11 mouse cellular contexts compared by ENCODE assay signal in the genomic region with DNA sequence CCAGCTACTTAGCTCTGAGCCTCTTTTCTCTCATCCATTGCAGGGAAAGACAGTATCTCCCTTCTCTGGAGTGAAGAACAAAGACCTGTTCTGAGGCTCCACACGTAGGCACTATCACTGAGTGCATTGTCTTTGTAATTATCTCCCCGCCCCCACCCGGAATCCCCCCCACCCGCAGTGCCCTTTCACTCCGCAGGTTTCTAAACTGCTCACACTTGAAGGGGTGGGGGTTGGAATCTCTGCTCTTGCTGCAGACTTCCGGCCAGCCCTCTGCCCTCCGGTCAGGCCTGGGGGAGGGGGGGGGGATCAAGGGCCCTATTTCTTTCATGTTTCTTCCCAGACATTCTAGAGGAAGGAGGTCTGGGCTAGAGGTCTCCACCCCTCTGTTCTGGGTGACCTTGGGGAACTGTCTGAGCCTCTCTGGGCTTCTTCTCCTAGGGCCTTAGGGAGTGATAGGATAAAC. TPM values are rescaled to one million over a fixed set of nuclear protein-coding genes. Genes with fewer than 3 reads are reported as not detected.
DNase-seq lines count a peak whose midpoint lies in the region; ATAC-seq lines count a peak whose summit lies in the region.
"Had no signal": no experiment of that assay in that cellular context is flagged by ENCODE, and none has a peak within 500 bp of the region (broad histone marks: within the 10 kb centered on the region; RNA-seq: fewer than 3 reads in every experiment).

No protein-coding gene starts in this region.

- no peaks in the 10 kb centered on the region for H3K9me3 ChIP-seq in heart, embryonic 14.5 days (ENCODE audit: control insufficient read depth, low read length)
- H3K9me3 ChIP-seq in forebrain, embryonic 13.5 days (replicated peaks) = no peaks in the 10 kb centered on the region
- H3K9me3 ChIP-seq in limb, embryonic 10.5 days (replicated peaks) = no peaks in the 10 kb centered on the region
- H3K9me3 ChIP-seq: embryonic facial prominence, embryonic 13.5 days; megakaryocyte, embryonic 14.5 days had no signal

- H3K4me1 ChIP-seq in heart, embryonic 14.5 days (ENCODE audit: control insufficient read depth in 2 of 2, insufficient read depth in 2 of 2, low read length in 2 of 2) = peaks cover 15 to 23% of the 10 kb centered on the region in 2 experiments
- H3K4me1 ChIP-seq in forebrain, embryonic 13.5 days = peaks cover 19% of the 10 kb centered on the region
- H3K4me1 ChIP-seq in limb, embryonic 10.5 days = peaks cover 56% of the 10 kb centered on the region

- no peak overlapping the region for H3K27ac ChIP-seq in heart, embryonic 14.5 days (replicated peaks in 1 of 2; ENCODE audit: control insufficient read depth in 1 of 2, insufficient read depth in 1 of 2, low read depth in 2 of 2, low read length in 2 of 2)
- H3K27ac ChIP-seq in forebrain, embryonic 13.5 days = no peak overlapping the region
- peak overlapping the region; percentile 66 for H3K27ac ChIP-seq in limb, embryonic 10.5 days
- H3K27ac ChIP-seq: embryonic facial prominence, embryonic 13.5 days had no signal

- no peak overlapping the region for H3K4me3 ChIP-seq in heart, embryonic 14.5 days (ENCODE audit: control insufficient read depth in 1 of 2, insufficient read depth in 1 of 2, low read depth in 1 of 2, low read length in 2 of 2)
- no peak overlapping the region for H3K4me3 ChIP-seq in forebrain, embryonic 13.5 days
- H3K4me3 ChIP-seq in limb, embryonic 10.5 days = peak overlapping the region; percentile 25; the same call in 1 of the 2 replicates
- H3K4me3 ChIP-seq: embryonic facial prominence, embryonic 13.5 days had no signal

- no peaks in the 10 kb centered on the region for H3K36me3 ChIP-seq in heart, embryonic 14.5 days (ENCODE audit: control insufficient read depth, insufficient read depth, low read length)
- H3K36me3 ChIP-seq in forebrain, embryonic 13.5 days (ENCODE audit: poor library complexity, severe bottlenecking) = no peaks in the 10 kb centered on the region
- H3K36me3 ChIP-seq in limb, embryonic 10.5 days = no peaks in the 10 kb centered on the region
- H3K36me3 ChIP-seq: embryonic facial prominence, embryonic 13.5 days had no signal

- 8% methylated on average over 7 of the region's 7 CpGs for WGBS in heart, embryonic 14.5 days
- 1% methylated on average over 7 of the region's 7 CpGs for WGBS in forebrain, embryonic 13.5 days
- WGBS in limb, embryonic 10.5 days = under 1% methylated on average over 7 of the region's 7 CpGs

- no peak for ATAC-seq in heart, embryonic 14.5 days (ENCODE audit: insufficient number of reproducible peaks, insufficient read depth, low FRiP score, low read depth)
- ATAC-seq in forebrain, embryonic 13.5 days = peak; percentile 34; the same call in 1 of the 2 replicates
- no peak for ATAC-seq in erythroid progenitor cell, adult 5-6 weeks (replicated peaks; ENCODE audit: low FRiP score, poor library complexity, severe bottlenecking)

- H3K9ac ChIP-seq in heart, embryonic 14.5 days (ENCODE audit: low read length) = no peak overlapping the region
- H3K9ac ChIP-seq in forebrain, embryonic 13.5 days = no peak overlapping the region
- H3K9ac ChIP-seq: embryonic facial prominence, embryonic 13.5 days had no signal

- H3K4me2 ChIP-seq in heart, embryonic 14.5 days (ENCODE audit: low read length) = peak overlapping the region; percentile 13; the same call in 1 of the 2 replicates
- no peak overlapping the region for H3K4me2 ChIP-seq in forebrain, embryonic 13.5 days
- H3K4me2 ChIP-seq: embryonic facial prominence, embryonic 13.5 days had no signal

- no peaks in the 10 kb centered on the region for H3K27me3 ChIP-seq in heart, embryonic 14.5 days (ENCODE audit: control insufficient read depth, insufficient read depth, low read length)
- no peaks in the 10 kb centered on the region for H3K27me3 ChIP-seq in forebrain, embryonic 13.5 days
- no peaks in the 10 kb centered on the region for H3K27me3 ChIP-seq in limb, embryonic 10.5 days (ENCODE audit: low read depth, poor library complexity, severe bottlenecking)
- H3K27me3 ChIP-seq: embryonic facial prominence, embryonic 13.5 days had no signal

- DNase-seq in heart, adult 11 months = no peak
- peak; percentile 60 for DNase-seq in limb, embryonic 10.5 days (ENCODE audit: low spot score)
- peak; percentile 77 for DNase-seq in retina, postnatal 1 day
- no peak for DNase-seq in cerebellum, postnatal 25 days
- no peak for DNase-seq in spleen, postnatal 4 days (ENCODE audit: low spot score in 2 of 2)
- DNase-seq: right cerebral cortex, postnatal 4 days had no signal

RNA-seq across cellular contexts. Expression of a gene that starts 0.4 kb away (rescaled TPM):
- polyA plus RNA-seq in heart, embryonic 14.5 days (2014; fragmentation: Nextera tagmentation; extraction: Ambion mirVana) = 4.2 and 6.7 TPM in 2 replicates
- polyA plus RNA-seq in forebrain, embryonic 13.5 days (2015; fragmentation: Nextera tagmentation; extraction: Ambion mirVana) = 28.9 and 35.1 TPM in 2 replicates
- 21.7 and 26.2 TPM in 2 replicates for polyA plus RNA-seq in limb, embryonic 10.5 days (2016; fragmentation: Nextera tagmentation; extraction: Ambion mirVana)
- 0.36 and 0.42 TPM in 2 replicates for total RNA-seq in erythroid progenitor cell, adult 5-6 weeks (2015; ENCODE audit: low replicate concordance)
- total RNA-seq in erythroid progenitor cell, adult 5-6 weeks (2017; ENCODE audit: low replicate concordance) = 0.39 and 1.1 TPM in 2 replicates

RNA-seq across cellular contexts. Expression of a gene that starts 51.2 kb away (rescaled TPM):
- polyA plus RNA-seq in heart, embryonic 14.5 days (2014; fragmentation: Nextera tagmentation; extraction: Ambion mirVana) = 30.4 and 36.3 TPM in 2 replicates
- polyA plus RNA-seq in forebrain, embryonic 13.5 days (2015; fragmentation: Nextera tagmentation; extraction: Ambion mirVana) = 89.9 and 95.2 TPM in 2 replicates
- polyA plus RNA-seq in limb, embryonic 10.5 days (2016; fragmentation: Nextera tagmentation; extraction: Ambion mirVana) = 70.0 and 70.9 TPM in 2 replicates
- 15.9 and 26.0 TPM in 2 replicates for total RNA-seq in erythroid progenitor cell, adult 5-6 weeks (2015; ENCODE audit: low replicate concordance)
- total RNA-seq in erythroid progenitor cell, adult 5-6 weeks (2017; ENCODE audit: low replicate concordance) = 3.3 and 9.4 TPM in 2 replicates

Comparison
In these comparisons a context has a peak if more than half of its experiments do, and no peak if none do; other contexts are left out.
1. DNase-seq: peak in limb, embryonic 10.5 days (single experiment) and retina, postnatal 1 day (single experiment); none in heart, adult 11 months (single experiment), cerebellum, postnatal 25 days (0 of 2) and spleen, postnatal 4 days (0 of 2).